Mouse (Mus musculus): ENCODE measurements around the gene Cdc42ep4.

Cdc42ep4 gene

DNA sequence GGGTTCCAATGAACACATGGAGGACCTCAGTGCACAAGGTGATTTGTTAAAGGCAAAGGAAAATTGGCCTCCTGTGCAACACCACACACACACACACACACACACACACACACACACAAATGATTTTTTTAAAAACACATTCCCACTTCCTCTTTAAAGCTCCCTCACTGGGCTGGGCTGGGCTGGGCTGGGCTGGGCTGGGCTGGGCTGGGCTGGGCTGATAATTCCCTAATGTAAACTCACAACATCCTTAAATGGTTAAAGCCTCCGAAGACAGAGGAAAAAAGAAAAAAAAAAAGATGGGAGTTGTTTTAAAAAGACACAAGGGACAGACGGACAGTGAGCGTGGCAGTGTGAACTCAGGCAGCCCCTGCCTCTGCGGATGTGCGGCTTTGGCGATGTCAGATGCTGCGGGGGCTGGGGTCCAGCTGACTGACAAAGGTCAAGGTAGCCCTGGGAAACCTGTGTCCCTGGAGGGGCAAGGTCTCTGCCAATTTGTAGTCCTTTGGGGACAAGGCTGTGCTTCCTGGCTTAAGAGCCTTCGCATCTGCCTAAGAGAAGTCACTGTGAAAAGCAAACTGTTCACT, 26.3 kb upstream of the Cdc42ep4 start:
- DNase-seq (ENCODE audit: low read depth in 1 of 2, low spot score in 2 of 2), result no peak

DNA sequence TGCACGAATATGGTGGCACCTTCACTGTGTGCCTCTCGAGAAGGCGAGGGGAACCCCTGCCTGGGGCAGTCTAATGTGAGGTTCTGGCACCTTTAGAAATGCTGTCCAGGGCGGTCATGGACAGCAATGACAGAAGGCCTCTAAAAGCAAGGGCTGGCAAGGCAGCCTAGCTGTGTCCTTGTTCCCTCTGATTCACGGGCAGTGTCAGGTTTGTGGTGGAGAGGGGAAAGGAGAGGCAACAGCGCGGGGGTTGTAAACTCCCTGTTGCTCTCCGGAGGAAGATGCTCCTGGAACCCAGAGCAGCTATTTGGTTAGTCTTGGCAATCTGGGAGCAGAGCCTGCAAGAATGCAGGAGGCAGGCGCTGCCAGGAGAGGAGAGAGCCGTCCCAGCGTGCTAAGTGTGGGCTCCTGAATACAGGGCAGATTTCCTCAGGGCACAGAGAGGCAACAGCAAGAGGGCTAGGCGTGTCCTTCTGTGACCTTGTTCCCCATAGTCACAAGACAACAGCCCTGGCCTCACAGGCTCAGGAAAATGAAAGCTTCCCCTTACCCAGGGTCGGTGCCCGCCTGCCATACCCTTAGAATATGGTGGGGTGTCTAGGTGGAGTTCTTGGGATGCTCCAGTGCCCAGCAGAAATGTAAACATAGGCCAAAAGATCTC, 25.3 kb upstream of the Cdc42ep4 start:
- peak in 1 of 2 experiments; percentile 22 for DNase-seq (ENCODE audit: low read depth in 1 of 2, low spot score in 2 of 2)

DNA sequence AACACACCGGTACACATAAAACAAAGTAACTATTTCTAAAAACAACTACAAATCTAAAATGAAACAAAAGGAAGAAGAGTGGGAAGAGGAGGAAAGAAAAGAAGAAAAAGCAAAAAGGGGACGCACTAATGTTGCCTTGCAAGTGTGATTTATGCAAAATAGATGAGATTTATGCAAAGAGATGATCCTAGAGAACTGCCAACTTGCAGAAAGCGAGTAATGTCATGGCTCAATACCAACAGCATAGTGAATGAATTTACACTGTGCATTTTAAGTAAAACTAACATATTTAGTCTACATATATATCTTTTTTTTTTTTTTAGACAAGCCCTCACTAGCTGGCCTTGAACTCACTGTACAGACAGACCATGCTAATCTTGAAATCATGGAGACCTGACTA, 23.1 kb upstream of the Cdc42ep4 start:
- no peak for DNase-seq (ENCODE audit: low read depth in 1 of 2, low spot score in 2 of 2)

DNA sequence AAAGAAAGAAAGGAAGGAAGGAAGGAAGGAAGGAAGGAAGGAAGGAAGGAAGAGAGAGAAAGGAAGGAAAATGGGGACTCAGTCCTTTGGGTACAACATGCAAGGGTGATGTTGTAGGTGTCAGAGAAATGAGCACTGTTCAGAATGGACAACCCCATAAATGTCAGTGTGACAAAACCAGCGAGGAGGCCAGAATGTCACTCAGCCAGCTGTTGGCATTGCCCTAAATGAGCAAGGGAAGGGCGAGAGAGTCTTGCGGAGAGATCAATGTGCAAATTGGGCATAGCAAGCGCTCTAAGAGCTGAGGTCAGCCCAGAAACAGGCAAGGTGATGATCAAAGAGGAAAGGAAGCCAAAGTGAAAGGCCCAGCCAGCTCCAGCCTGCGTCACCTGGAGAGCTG, 21.5 kb upstream of the Cdc42ep4 start:
- DNase-seq (ENCODE audit: low read depth in 1 of 2, low spot score in 2 of 2), result no peak

DNA sequence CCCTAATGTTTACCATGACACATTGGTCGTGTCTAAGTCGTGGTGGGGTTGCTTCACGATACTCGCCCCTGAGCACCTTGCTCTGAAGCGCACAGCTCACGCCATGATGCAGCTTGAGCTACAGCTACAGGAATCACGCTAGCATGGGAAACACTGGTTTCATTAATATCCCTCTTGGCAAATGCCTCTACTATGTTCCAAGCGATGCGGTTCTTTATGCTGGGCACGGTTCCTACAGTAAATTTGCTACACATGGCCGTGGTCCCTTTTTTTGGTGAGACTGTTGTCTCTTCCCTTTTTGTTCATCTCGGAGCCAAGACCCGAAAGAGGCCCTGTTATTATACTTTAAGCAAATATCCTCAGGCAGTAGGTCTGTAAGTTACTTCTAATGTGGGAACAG, 19.5 kb upstream of the Cdc42ep4 start:
- DNase-seq (ENCODE audit: low read depth in 1 of 2, low spot score in 2 of 2), result no peak

DNA sequence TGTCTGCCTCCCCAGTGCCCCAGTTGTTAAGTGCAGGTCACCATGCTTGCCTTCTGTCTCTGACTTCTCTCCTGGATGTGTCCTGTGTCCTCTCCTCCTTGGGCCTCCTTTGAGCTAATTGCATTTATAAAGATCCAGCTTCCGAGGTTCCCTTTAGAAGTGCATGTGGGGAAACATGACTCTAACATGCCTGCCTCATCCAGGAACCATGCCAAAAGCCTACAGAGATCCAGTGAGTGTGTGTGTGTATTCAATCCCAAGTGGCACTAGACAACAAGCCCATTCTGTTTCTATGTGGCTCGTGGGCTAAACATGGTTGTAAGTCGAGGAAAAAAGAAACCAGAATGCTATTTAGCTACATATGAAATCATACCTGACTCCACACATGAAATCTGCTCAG, 16.7 kb upstream of the Cdc42ep4 start:
- no peak for DNase-seq (ENCODE audit: low read depth in 1 of 2, low spot score in 2 of 2)

DNA sequence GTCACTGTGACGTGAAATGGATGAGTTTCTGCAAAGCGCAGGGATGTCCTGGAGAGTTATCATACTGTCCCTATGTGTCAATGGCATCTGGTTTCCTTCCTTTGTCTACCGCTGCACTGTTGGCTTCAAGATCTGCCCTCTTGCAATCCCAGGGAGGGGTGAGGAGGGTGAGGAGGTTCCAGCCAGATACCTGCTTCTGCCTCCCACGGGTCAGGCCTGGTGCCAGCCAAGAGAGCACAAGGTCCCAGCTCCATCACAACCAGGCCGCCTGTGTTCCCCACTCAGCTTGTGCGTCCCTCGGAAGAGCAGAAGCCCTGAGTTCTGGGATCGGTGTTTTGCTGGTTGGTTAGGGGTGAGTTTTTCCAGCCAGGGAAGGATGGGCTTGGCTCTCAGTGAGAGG, 15.6 kb upstream of the Cdc42ep4 start:
- no peak for DNase-seq (ENCODE audit: low read depth in 1 of 2, low spot score in 2 of 2)

DNA sequence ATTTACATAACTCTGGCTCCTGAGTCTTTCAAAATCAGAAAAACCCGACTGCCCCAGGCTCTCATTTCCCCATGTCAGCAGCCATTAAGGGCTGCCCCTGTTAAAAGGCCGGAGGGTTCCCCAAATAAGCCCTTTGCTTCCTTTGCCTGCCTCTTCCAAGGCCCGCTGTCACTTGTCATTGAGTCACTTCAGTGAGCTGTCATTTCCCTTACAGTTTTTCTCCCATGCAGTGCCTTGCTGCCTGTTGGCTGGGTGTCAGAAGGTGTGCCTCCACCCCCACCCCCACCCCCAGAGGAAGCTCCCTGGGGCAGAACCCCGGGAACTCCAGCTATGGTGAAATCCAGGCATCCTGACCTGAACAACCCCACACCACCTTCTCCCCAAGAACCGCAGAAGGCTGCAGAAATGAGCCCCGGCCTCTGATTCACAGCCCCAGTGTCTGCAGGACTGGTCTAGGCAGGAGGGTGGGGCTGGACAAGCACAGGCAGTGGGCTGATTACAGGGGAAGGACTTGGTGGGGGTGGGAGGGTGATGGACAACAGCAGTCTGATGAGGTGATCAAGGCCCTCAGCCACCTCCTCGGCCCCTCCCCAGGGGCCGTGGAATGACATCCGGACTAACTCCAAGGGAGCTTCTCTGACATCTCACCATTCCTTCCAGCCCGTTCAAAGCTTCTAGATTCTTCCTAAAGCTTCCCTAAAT, 14.8 kb upstream of the Cdc42ep4 start:
- DNase-seq (ENCODE audit: low read depth in 1 of 2, low spot score in 2 of 2), result peak; percentile 65 to 68

DNA sequence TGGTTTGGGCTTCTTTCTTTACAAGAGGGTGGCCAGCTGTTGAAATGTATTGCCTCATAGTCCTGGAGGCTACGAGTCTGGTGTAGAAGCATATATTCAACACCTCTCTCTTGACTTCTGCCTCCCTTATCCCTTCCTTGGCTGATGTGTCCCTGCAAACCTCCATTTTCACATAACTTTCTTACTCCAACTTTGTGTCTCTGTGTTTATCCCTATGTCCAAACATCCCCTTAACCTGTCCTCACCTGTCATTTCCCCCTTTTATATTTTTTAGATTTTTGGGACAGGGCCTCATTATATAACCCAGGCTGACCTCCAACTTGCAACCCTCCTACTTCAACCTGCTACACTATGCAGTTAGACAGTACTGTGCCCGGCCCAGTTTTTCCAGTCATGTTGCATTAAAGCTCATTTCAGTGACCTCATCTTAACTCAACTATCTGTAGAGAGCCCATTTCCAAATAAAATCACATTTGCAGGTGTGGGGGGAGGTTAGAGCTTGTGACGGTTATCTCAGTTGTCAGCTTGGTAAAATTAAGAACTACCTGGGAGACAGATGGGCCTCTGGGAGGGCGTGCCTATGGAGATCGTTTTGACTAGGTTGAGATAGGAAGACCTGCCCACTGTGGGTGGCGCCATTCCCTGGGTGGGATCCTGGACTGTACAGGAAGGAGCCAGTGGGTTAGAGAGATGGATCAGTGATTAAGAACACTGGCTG, 12.6 kb upstream of the Cdc42ep4 start:
- no peak for DNase-seq (ENCODE audit: low read depth in 1 of 2, low spot score in 2 of 2)

DNA sequence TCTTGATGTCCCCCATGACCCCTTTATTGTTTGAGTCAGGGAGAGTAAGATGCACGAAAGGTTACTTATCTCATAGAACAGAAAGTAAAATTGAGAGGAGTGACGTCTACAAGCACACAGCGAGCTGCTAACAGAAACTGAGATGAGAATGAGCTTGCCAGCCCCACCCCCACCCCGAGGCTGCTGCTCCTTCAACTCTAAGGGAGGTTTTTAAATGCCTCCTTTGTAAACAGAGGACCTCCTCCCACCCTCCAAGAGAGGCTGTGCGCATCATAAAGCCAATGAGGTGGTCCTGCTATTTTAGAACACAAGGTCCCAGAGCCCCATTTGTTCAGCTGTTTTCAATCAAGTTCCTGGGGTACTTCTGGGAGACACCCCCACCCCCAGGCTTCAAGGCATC, 11.8 kb upstream of the Cdc42ep4 start:
- DNase-seq (ENCODE audit: low read depth in 1 of 2, low spot score in 2 of 2), result no peak

DNA sequence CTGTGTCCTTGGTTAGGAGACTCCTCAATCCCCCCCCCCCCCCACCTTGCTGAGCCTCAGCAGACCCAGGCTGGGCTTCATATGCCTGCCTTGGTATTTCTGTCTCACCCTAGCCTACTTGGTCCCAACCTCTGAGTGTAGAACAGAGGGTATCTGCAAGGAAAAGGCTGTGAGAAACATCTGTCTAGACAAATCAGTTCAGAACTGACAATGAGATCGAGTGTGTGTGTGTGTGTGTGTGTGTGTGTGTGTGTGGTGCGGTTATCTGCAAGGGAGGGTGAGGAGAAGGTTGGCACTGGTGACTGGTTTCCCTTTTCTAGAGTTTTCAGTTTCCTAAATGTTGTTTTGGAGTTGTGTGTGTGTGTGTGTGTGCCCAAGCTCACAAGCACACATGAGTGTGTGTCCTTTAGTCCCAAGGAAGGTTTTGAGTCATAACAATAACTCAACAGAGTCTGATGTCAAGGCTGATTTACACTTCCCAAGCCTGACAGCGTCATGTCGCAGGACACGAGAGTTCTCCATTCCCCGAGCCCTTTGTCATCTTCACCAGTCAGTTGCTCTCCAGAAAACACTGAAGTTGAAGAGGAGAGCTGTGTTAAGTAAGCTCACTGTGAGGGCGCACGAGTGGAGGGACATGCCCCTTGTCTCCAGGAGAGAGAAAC, 10.6 kb upstream of the Cdc42ep4 start:
- no peak for DNase-seq (ENCODE audit: low read depth in 1 of 2, low spot score in 2 of 2)

DNA sequence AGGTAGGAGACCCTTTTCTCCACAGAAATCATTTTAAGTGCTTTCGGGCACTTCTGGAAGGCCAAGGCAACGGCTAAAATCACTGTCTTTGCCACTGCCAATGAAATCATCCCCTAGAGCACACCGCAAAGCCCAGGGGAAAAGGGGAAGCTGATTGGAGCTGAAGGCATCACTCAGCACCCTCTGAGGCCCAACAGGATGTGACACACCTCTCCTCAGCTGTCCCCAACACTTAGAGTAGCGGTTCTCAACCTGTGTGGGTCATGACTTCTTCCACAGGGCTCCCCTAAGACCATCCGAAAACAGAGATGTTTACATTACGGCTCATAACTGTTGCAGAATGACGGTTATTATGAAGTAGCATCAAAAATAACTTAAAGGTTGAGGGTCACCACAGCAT, 10.0 kb upstream of the Cdc42ep4 start:
- no peak for DNase-seq (ENCODE audit: low read depth in 1 of 2, low spot score in 2 of 2)

DNA sequence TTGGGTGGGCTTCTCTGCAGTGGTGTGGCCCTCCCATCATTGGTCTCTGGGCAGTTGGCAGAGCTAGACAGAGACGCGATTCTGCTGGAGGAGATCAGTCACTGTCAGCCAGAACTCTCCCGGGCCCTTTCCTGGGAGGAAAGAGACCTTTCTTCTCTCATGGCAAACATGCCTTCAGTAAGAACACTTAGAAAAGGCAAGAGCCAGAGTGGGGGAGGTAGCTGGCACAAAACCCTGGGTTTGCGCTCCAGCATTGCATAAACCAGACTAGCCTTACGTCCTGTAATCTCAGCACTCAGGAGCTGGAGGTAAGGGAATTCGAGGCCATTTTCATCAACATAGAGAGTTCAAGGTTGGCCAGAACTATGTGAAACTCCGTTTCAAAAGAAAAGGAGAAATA, 8.8 kb upstream of the Cdc42ep4 start:
- no peak for DNase-seq (ENCODE audit: low read depth in 1 of 2, low spot score in 2 of 2)

DNA sequence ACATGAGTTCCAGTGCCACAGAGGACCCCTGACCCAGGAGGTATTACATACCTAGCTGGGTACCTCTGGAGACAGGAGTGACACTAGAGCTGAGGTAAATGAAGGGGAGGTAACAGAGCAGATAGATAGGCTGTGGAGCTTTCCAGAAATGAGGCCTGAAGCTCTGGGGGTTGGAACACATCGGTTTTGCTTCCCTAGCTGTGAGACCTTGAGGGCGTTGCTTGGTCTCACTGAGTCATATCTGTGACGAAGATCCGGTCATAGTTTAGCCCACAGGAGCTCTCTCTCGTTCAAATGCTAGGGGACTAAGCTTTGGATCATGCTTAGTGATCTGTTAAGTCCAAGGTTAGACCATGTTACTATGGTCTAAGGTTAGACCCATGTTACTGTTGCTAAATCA, 7.2 kb upstream of the Cdc42ep4 start:
- no peak for DNase-seq (ENCODE audit: low read depth in 1 of 2, low spot score in 2 of 2)

DNA sequence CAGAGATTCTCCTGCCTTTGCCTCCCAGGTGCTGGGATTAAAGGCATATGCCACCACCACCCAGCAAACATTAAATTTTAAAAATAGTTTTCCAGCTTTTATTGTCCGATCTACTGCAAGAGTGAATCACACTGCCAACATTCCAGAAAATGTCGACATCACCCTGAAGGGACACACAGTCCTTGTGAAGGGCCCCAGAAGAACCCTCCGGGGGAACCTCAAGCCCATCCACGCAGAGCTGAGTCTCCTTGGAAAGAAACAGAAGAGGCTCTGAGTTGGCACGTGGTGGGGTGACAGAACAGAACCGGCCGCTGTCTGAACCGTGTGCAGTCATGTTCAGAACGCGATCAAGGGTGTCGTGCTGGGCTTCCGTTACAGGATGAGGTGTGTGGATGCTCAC, 4.9 kb upstream of the Cdc42ep4 start:
- DNase-seq (ENCODE audit: low read depth in 1 of 2, low spot score in 2 of 2), result no peak

DNA sequence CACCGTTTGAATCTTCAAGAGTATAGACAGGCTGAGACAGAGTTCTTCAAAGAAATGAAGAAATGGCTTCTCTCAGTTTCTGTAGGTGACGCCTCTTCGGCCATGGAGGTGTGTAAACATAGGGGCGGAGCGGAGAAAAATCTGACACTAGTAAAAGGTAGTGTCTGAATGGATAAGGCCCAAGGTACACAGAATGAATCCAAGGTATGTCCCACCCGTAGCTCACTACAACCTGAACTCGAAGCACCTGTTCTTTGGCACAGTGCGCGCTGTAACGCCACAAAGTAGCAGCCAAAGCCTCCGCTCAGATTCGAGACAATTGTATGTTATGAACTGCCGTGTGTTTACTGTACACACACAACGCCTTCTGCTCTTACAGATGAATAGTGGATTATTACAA, 4.2 kb upstream of the Cdc42ep4 start:
- no peak for DNase-seq (ENCODE audit: low read depth in 1 of 2, low spot score in 2 of 2)

DNA sequence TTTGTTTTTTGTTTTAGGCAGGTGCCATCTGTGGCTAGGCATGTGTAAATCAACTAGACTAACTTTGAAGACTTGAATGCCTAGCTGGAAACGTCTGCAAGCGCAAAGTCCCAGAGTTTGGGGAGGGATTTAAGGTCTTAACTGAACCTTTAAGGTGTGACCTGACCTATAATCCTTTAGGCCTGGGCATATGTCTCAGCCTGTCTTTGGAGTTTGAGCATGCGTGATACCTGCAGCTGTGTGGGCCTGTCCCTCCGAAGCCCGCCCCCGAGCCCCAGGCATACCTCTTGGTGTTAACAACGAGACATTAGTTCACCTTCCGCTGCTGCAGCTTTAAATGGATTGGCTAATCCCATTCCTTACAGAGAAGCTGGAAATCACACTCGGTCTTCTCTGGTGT, 3.2 kb upstream of the Cdc42ep4 start:
- no peak for DNase-seq (ENCODE audit: low read depth in 1 of 2, low spot score in 2 of 2)

DNA sequence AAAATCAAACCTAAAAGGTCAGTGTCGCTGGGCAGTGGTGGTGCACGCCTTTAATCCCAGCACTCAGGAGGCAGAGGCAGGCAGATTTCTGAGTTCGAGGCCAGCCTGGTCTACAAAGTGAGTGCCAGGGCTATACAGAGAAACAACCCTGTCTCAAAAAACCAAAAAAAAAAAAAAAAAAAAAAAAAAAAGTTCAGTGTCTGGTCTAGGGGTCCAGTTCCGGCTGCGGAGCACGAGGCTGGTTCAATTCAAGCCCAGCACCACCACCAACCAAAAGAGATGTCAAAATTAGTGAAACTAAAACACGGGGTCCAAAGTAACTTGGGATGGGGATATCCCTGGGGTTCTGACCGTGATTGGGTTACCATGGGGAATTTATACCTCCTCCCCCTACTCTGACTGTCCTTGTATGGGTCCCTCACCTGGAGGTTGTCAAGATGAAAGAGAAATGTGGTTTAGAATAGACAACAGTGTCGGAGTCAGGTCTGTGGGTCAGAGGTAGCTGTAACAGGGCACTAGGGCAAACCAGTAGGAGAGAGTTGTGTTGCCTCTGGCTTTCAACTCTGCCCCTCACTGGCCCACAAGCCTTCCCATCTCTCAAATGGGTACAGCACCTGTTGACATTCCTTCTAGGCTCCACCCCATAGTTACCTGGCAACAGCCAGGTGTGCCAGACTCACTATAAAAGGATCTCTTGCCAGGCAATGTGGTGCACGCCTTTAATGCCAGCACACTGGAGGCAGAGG, 1.2 kb upstream of the Cdc42ep4 start:
- DNase-seq (ENCODE audit: low read depth in 1 of 2, low spot score in 2 of 2), result no peak

DNA sequence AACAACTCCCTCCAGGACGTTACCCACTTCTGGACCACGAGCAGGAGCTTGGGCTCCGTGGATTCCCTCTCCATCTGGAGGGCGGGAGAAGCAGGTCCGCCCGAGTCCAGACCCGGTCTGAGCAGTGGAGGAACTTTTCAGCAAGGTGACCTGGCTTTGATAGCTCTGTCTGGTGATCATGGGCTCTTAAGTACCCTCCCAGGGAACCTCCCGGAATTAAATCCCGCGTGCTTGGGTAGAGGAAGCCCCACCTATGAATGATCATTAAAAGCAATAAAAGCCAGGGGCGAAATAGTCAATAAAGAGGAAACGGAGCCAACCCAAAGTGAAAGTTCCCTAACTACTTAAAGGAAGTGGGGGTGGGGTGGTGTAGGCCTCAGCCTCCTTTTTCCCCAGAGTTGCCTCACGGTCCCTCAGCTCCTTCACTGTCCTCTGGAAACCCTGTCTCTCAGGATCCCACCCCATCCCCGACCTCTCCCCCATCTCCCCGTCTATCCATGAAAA, 529 bp upstream of the Cdc42ep4 start:
- no peak for DNase-seq (ENCODE audit: low read depth in 1 of 2, low spot score in 2 of 2)

DNA sequence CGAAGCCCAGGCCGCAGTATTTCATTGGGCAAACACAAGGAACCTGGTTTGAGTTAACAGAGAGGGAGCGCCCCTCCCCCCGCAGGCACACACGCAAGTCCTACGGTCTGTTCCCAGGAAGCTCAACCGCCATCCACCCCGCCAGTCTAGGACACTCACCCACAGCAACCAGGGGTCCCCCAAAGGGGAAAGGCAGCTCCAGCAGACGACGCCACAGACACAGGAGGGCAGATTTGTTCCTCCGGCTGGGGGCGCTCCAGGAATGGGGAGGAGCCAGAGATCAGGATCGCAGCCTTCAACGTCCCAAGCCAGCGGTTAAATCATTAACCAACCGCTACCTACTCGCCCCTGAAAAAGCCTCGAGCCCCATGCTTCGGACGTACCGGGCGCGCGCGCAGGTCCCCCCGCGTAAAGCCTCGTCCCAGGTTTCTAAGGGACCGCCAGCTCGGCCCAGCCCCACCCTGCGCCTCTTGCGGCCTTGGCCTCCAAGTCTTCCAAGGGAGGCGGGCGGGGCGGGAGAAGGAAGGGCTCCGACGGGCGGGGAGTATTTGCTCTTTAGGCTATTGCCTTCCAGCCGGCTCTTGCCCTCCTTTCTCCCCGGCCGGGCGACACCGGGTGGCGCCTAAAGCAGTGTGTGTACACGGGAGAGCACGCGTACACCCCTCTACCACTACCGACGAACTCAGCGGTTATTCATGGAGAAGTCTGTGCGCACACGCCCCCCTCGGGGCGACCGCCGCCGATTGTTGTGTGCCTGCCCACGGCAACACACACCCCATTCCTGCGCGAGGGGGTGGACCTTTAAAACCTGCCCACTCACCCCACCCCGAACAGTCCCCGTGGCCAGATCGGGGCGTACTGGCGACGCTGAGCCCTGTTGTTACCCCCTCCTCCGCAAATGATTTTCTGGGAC, 854 bp downstream of the Cdc42ep4 start:
- DNase-seq (ENCODE audit: low read depth in 1 of 2, low spot score in 2 of 2), result peak in 1 of 2 experiments; percentile 66
